Mouse (Mus musculus) myocyte (in vitro differentiated cells): ENCODE results near the gene Washc4.

ENCODE experiments used
- E2F4 ChIP-seq: IDR thresholded peaks from one replicate; pipeline ENCODE4 v1.6.1; 2011; ENCODE audit warnings: mild to moderate bottlenecking, control low read depth, moderate library complexity; ENCODE audit not compliant: insufficient read depth
- POLR2A ChIP-seq: IDR thresholded peaks from one replicate; pipeline ENCODE4 v1.6.1; 2011; ENCODE audit warnings: low read depth, mild to moderate bottlenecking, control low read depth, moderate library complexity; ENCODE audit not compliant: insufficient read length
- POLR2AphosphoS2 ChIP-seq: IDR thresholded peaks from one replicate; pipeline ENCODE4 v1.6.1; 2011; ENCODE audit warnings: low read depth, control low read depth; ENCODE audit not compliant: insufficient read length
- REST ChIP-seq: IDR thresholded peaks from one replicate; pipeline ENCODE4 v1.6.1; 2011; ENCODE audit warnings: mild to moderate bottlenecking, control low read depth, moderate library complexity; ENCODE audit not compliant: insufficient read depth, insufficient read length
- SRF ChIP-seq: IDR thresholded peaks from one replicate; pipeline ENCODE4 v1.6.1; 2011; ENCODE audit warnings: low read depth; ENCODE audit not compliant: control insufficient read depth, insufficient read length
- TCF12 ChIP-seq: IDR thresholded peaks from one replicate; pipeline ENCODE4 v1.6.1; 2011; ENCODE audit warnings: mild to moderate bottlenecking, control low read depth; ENCODE audit not compliant: poor library complexity, insufficient read depth, severe bottlenecking
- TCF3 ChIP-seq: IDR thresholded peaks from one replicate; pipeline ENCODE4 v1.6.1; 2011; ENCODE audit warnings: low read depth, control low read depth; ENCODE audit not compliant: insufficient read length
- USF1 ChIP-seq: IDR thresholded peaks from one replicate; pipeline ENCODE4 v1.6.1; 2011; ENCODE audit warnings: low read depth, mild to moderate bottlenecking, control low read depth, moderate library complexity

DNA sequence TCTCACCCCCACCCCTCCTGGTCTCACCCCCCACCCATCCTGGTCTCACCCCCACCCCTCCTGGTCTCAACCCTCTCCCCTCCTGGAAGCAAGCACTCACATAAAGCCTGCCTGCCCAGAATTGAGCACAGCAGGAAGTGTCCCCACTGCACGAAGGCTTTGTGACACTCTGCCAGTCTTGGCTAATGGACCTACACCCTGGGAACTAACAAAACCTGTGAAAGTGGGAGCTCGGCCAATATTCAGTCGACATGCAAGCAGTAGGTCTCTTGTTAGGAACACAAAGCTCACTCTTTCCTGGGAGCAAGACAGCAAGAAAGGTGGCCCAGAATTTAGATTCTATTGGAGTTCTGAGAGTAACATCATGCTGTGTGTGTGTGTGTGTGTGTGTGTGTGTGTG lies 87.3 kb downstream of the Washc4 start:
- TF ChIP-seq SRF (no peak), POLR2A (no peak), E2F4 (no peak), USF1 (no peak), POLR2AphosphoS2 (no peak), TCF12 (no peak), REST (no peak), TCF3 (no peak)
